Mouse (Mus musculus) liver, postnatal 0 days (tissue): ENCODE results near the gene Phc1.

Source experiments
- CTCF ChIP-seq: sonication (generic); IDR thresholded peaks from 2 replicates; pipeline ENCODE4 v1.5.1; 2016; ENCODE audit warnings: antibody characterized with exemption, low read depth
- EP300 ChIP-seq: IDR thresholded peaks from 2 replicates; pipeline ENCODE4 v1.6.1; 2016; ENCODE audit warnings: antibody characterized with exemption, low read depth, mild to moderate bottlenecking

GRCm38 (mm10) chr6:122274546-122274945, 65.8 kb downstream of the Phc1 start:
- TF ChIP-seq CTCF = no peak
- no peak for TF ChIP-seq EP300
